Mouse (Mus musculus) megakaryocyte-erythroid progenitor cell, adult 5-6 weeks (primary cell): ENCODE measurements around the gene Myo10. TPM values are rescaled to one million over a fixed set of nuclear protein-coding genes. Genes with fewer than 3 reads are reported as not detected.
A peak's percentile ranks its signal among the peaks of the same experiment; 100 is the strongest.

Experiments
- ATAC-seq: replicated peaks from 2 replicates; pipeline ENCODE4 v1.8.0; 2016; ENCODE audit warnings: mild to moderate bottlenecking, inconsistent platforms; ENCODE audit not compliant: severe bottlenecking, poor library complexity, low FRiP score, low TSS enrichment
- total RNA-seq, 2 experiments: library from RNA; stranded (forward) in 1 of 2; stranded (reverse) in 1 of 2; fragments of 200-1000, 215-1000 nt in 1 of 2; fragments of >200 nt in 1 of 2; fragmentation: Nextera tagmentation in 1 of 2; gene quantifications; 2 replicates each; pipeline ENCODE4 v1.2.3; 2014 to 2017

Gene Myo10
- total RNA-seq, 2 experiments from 2014 or later: 1.6 to 6.8 TPM

GRCm38 (mm10) chr15:25608742-25609141, 13.6 kb upstream of the Myo10 start:
- peak; percentile 94 for ATAC-seq

- ATAC-seq: peak; percentile 72
Observed at GRCm38 (mm10) chr15:25609253-25609652, 13.1 kb upstream of the Myo10 start.

GRCm38 (mm10) chr15:25611178-25611577, 11.1 kb upstream of the Myo10 start:
- no peak for ATAC-seq

DNA sequence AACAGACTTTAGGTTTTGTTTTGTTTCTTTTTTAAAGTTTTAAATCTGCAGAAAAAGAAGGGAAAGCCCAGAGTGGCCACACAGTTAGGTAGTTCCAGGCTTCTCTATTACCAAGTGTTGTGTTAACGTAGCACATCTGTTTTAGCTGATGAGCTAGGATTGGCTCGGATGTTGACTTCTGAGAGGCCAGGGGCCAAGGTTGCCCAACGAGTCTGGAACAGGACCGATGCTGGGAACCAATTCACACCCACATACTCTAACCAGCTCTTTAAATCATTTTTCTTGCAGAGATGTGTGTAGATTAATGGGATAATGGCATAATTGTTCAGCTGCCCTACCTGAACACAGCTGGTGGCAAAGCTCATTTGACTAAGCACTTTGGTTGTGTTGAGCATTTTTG, 1.8 kb upstream of the Myo10 start:
- ATAC-seq: no peak

- no peak for ATAC-seq
Observed at GRCm38 (mm10) chr15:25621351-25622199, 750 bp upstream of the Myo10 start.

GRCm38 (mm10) chr15:25622867-25623471, 644 bp downstream of the Myo10 start:
- peak; percentile 9; the same call in 1 of the 2 replicates for ATAC-seq

- ATAC-seq: no peak
Observed at GRCm38 (mm10) chr15:25623556-25624180, 1.3 kb downstream of the Myo10 start.

DNA sequence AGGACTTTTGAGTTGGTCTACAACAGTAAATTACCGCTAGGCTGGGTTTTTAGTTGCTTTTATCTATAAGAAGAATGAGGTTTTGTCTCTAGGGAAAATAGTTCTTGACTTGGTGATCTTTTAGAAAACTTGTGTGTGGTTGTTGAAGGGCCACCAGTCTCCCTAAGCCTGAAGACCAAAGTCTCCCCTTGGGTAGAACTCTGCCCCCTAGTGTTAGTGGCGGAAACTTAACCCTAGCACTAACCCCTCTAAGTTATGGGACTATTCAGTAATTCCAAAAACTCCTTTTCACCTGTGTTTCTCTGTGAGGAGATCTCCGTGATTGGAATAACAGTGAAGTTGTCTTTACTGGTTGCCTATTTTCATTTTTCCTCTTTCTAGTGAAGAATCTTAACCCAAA, 1.9 kb downstream of the Myo10 start:
- no peak for ATAC-seq

- no peak for ATAC-seq
Observed at GRCm38 (mm10) chr15:25625471-25625870, 3.1 kb downstream of the Myo10 start.

GRCm38 (mm10) chr15:25627012-25627411, 4.7 kb downstream of the Myo10 start:
- no peak for ATAC-seq

GRCm38 (mm10) chr15:25628251-25628650, 5.9 kb downstream of the Myo10 start:
- ATAC-seq: no peak

- ATAC-seq: no peak
Observed at GRCm38 (mm10) chr15:25630716-25631115, 8.4 kb downstream of the Myo10 start.

GRCm38 (mm10) chr15:25631332-25631731, 9.0 kb downstream of the Myo10 start:
- ATAC-seq: no peak

GRCm38 (mm10) chr15:25632902-25633301, 10.6 kb downstream of the Myo10 start:
- ATAC-seq: no peak

- ATAC-seq: no peak
Observed at GRCm38 (mm10) chr15:25633674-25634340, 11.5 kb downstream of the Myo10 start.

DNA sequence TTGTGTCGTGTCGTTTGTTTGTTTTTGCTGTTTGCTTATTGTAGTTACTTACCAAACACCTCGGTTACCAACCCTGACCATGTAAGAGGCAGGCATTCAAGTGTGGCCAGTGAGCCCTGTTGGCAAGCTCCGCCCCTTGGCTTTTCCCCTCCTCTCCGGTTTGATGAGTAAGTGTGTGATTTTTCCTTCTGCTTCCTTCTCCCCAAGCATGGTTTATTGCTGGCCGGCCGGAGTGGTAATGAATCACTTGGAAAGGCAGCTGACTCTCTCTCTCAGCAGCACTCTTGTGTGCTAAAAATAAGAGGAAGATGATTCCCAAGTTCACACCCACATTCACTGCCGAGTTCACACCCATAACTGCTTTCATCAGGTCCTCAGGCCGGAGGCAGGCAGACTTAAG, 15.4 kb downstream of the Myo10 start:
- no peak for ATAC-seq

DNA sequence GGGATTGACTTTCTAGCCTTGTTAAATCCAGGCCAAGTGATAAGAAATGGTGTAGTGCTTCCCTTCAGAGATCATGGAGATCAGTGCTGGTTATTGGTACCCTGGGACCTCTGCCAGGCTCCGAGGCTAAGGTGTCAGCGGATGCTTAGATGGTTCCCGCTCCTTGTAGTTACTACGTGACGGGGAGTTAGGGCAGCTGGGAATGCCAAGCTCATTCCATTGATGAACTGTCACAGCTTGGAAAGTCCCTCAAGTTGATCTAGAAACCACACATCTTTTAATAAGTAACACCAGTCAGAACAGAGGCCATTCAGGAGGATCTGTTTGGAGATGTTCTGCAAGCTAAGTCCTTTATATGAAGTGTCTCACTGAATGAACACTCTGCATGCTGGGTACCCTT, 16.9 kb downstream of the Myo10 start:
- no peak for ATAC-seq

DNA sequence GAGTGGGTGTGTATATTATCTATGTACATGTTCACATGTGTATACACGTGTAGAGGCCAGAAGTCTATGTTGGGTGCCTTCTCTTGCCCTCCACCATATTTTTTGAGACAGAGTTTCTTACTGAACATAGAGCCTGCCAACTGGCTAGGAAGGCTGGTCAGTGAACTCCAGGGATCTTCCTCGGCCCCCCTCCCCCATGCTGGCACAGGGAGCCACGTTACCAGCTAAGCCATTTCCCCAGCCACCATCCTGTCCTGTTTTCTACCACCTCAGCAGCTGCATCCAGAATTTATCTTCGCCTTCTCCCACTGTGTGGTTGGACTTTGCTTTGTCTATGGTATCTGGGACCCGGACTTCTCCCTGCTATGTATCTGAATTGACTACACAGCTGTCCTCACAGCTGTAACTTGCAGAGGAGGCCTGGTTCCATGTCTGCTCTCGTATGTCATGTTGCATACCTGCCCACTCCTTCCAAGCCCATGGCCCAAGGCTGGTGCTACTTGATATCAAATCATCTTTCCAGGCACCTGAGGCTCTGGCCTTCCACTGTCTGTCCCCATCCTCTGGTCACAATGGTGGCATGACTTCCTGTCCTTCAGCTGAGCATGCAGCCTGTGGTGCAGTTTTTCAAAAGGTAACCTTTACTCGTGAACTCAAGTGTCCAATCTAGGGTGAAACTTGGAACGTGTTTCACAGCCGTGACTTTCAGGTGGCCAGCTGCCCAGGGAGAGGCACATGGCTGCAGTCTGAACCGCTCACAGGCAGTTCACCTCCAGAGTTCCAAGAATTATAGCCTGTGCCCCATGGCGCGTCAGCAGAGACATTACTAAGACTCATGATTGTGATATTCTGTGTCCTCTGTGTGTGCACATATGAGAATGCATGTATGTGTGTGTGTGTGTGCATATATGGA, 18.8 kb downstream of the Myo10 start:
- ATAC-seq: no peak
